Mouse (Mus musculus): ENCODE results near the gene Thtpa.

Gene Thtpa

GRCm38 (mm10) chr14:55106990-55107389 is 12.4 kb downstream of the Thtpa start:
- DNase-seq = no peak

GRCm38 (mm10) chr14:55108202-55108870 is 13.8 kb downstream of the Thtpa start:
- peak; percentile 56 for DNase-seq

- no peak for DNase-seq
Measured at GRCm38 (mm10) chr14:55109048-55109873, 14.7 kb downstream of the Thtpa start.

- DNase-seq = no peak
Measured at GRCm38 (mm10) chr14:55110076-55110475, 15.5 kb downstream of the Thtpa start.

- DNase-seq = no peak
Measured at GRCm38 (mm10) chr14:55111720-55112119, 17.1 kb downstream of the Thtpa start.

GRCm38 (mm10) chr14:55113351-55113974 is 18.9 kb downstream of the Thtpa start:
- no peak for DNase-seq

GRCm38 (mm10) chr14:55113975-55114645 is 19.5 kb downstream of the Thtpa start:
- peak; percentile 49 for DNase-seq

- peak; percentile 75 for DNase-seq
Measured at GRCm38 (mm10) chr14:55114759-55115701, 20.4 kb downstream of the Thtpa start.

GRCm38 (mm10) chr14:55115846-55116245 is 21.3 kb downstream of the Thtpa start:
- DNase-seq = peak; percentile 37

GRCm38 (mm10) chr14:55116425-55117200 is 22.0 kb downstream of the Thtpa start, which contains the start of gene Jph4:
TSS of gene Jph4 (minus strand) at chr14:55116935.
- DNase-seq = peak; percentile 67

GRCm38 (mm10) chr14:55118852-55119251 is 24.3 kb downstream of the Thtpa start:
- no peak for DNase-seq

- no peak for DNase-seq
Measured at GRCm38 (mm10) chr14:55119421-55120134, 25.0 kb downstream of the Thtpa start.

GRCm38 (mm10) chr14:55121947-55122346 is 27.4 kb downstream of the Thtpa start:
- DNase-seq = peak; percentile 88

- DNase-seq = no peak
Measured at GRCm38 (mm10) chr14:55122359-55122758, 27.8 kb downstream of the Thtpa start.

- no peak for DNase-seq
Measured at GRCm38 (mm10) chr14:55125711-55126110, 31.1 kb downstream of the Thtpa start.

- DNase-seq = no peak
Measured at GRCm38 (mm10) chr14:55126521-55126920, 31.9 kb downstream of the Thtpa start.

- peak; percentile 74 for DNase-seq
Measured at GRCm38 (mm10) chr14:55135676-55136075, 41.1 kb downstream of the Thtpa start.

- DNase-seq = no peak
Measured at GRCm38 (mm10) chr14:55139313-55139712, 44.7 kb downstream of the Thtpa start.

- no peak for DNase-seq
Measured at GRCm38 (mm10) chr14:55146324-55146723, 51.7 kb downstream of the Thtpa start.

- DNase-seq = no peak
Measured at GRCm38 (mm10) chr14:55146829-55147401, 52.3 kb downstream of the Thtpa start.
